Mouse (Mus musculus) heart, postnatal 4 days (tissue): ENCODE measurements at regions not wholly inside any gene's neighbourhood (a gene's known extent, or its start where the extent isn't known, plus 50 kb on each side); places are given as distances from the start of the nearest gene placed in this dataset.

Source experiments
- DNase-seq: peaks from one replicate; pipeline ENCODE4 v3.0.0; 2021

- DNase-seq: no peak
Observed at GRCm38 (mm10) chr7:67895166-67895565, 57.5 kb upstream of the Igf1r start.

- no peak for DNase-seq
Observed at GRCm38 (mm10) chr7:67892917-67893316, 59.7 kb upstream of the Igf1r start.

GRCm38 (mm10) chr7:67883040-67883439 is 69.6 kb upstream of the Igf1r start:
- DNase-seq: no peak

- no peak for DNase-seq
Observed at GRCm38 (mm10) chr7:67882606-67883005, 70.0 kb upstream of the Igf1r start.

- DNase-seq: no peak
Observed at GRCm38 (mm10) chr7:67878226-67878625, 74.4 kb upstream of the Igf1r start.

- DNase-seq: no peak
Observed at GRCm38 (mm10) chr7:67877587-67877986, 75.0 kb upstream of the Igf1r start.

GRCm38 (mm10) chr7:67854080-67855022 is 94.8 kb upstream of the Synm start:
- DNase-seq: no peak

- no peak for DNase-seq
Observed at GRCm38 (mm10) chr7:67852859-67853258, 93.3 kb upstream of the Synm start.

GRCm38 (mm10) chr7:67849509-67849862 is 89.9 kb upstream of the Synm start:
- DNase-seq: no peak

GRCm38 (mm10) chr7:67848589-67849508 is 89.3 kb upstream of the Synm start:
- DNase-seq: peak; percentile 82

GRCm38 (mm10) chr7:67846796-67847195 is 87.3 kb upstream of the Synm start:
- no peak for DNase-seq

GRCm38 (mm10) chr7:67836984-67837383 is 77.4 kb upstream of the Synm start:
- no peak for DNase-seq

- DNase-seq: peak; percentile 35
Observed at GRCm38 (mm10) chr7:67836117-67836949, 76.8 kb upstream of the Synm start.

GRCm38 (mm10) chr7:67831738-67832137 is 72.2 kb upstream of the Synm start:
- no peak for DNase-seq

- no peak for DNase-seq
Observed at GRCm38 (mm10) chr7:67827386-67827785, 67.8 kb upstream of the Synm start.

- no peak for DNase-seq
Observed at GRCm38 (mm10) chr7:67826936-67827335, 67.4 kb upstream of the Synm start.

GRCm38 (mm10) chr7:67826368-67826767 is 66.8 kb upstream of the Synm start:
- DNase-seq: no peak

- no peak for DNase-seq
Observed at GRCm38 (mm10) chr7:67825636-67826280, 66.2 kb upstream of the Synm start.

- no peak for DNase-seq
Observed at GRCm38 (mm10) chr7:67823943-67824645, 64.6 kb upstream of the Synm start.

- no peak for DNase-seq
Observed at GRCm38 (mm10) chr7:67819551-67819950, 60.0 kb upstream of the Synm start.

- no peak for DNase-seq
Observed at GRCm38 (mm10) chr7:67817556-67817955, 58.0 kb upstream of the Synm start.
